Mouse (Mus musculus) hindbrain, embryonic 16.5 days (tissue): Measurements from ENCODE around the gene Alkbh4. TPM values are rescaled to one million over a fixed set of nuclear protein-coding genes. Genes with fewer than 3 reads are reported as not detected.
"Not testable (repeated sequence)": the region's sequence is repeated elsewhere in the genome, so short reads cannot be mapped to it uniquely, and the experiment has no call there.

Experiments used
- ATAC-seq: fragments of 200-750 bp; cut with Nextera tagmentation; 2 replicates; pipeline ENCODE4 v1.8.0; 2017; ENCODE audit warnings: moderate TSS enrichment, moderate library complexity
- H3K27ac ChIP-seq: fragments of 300-500 bp; sonication (generic); 2 replicates; pipeline ENCODE4 v1.5.1; 2014; ENCODE audit warnings: low read depth, mild to moderate bottlenecking, control low read depth, low read length, moderate library complexity
- H3K27me3 ChIP-seq: fragments of 300-500 bp; sonication (generic); replicated peaks from 2 replicates; pipeline ENCODE4 v1.6.1; 2014; ENCODE audit warnings: low read length; ENCODE audit not compliant: control insufficient read depth, insufficient read depth
- H3K36me3 ChIP-seq: fragments of 300-500 bp; sonication (generic); 2 replicates; pipeline ENCODE4 v1.6.1; 2014; ENCODE audit warnings: mild to moderate bottlenecking, low read length, moderate library complexity, mixed read lengths; ENCODE audit not compliant: control insufficient read depth, insufficient read depth
- H3K4me1 ChIP-seq: fragments of 300-500 bp; sonication (generic); 2 replicates; pipeline ENCODE4 v1.6.1; 2014; ENCODE audit warnings: low read depth, low read length; ENCODE audit not compliant: control insufficient read depth, insufficient read depth
- H3K4me2 ChIP-seq: fragments of 300-500 bp; sonication (generic); 2 replicates; pipeline ENCODE4 v1.6.1; 2014; ENCODE audit warnings: mild to moderate bottlenecking, low read length, control low read depth, moderate library complexity
- H3K4me3 ChIP-seq: fragments of 300-500 bp; sonication (generic); 2 replicates; pipeline ENCODE4 v1.5.1; 2014; ENCODE audit warnings: mild to moderate bottlenecking, low read length, control low read depth, moderate library complexity
- H3K9ac ChIP-seq: fragments of 300-500 bp; sonication (generic); 2 replicates; pipeline ENCODE4 v1.6.1; 2014; ENCODE audit warnings: low read depth, mild to moderate bottlenecking, control low read depth, low read length, moderate library complexity
- H3K9me3 ChIP-seq: fragments of 300-500 bp; sonication (generic); 2 replicates; pipeline ENCODE4 v1.6.1; 2014; ENCODE audit warnings: mild to moderate bottlenecking, low read length, moderate library complexity; ENCODE audit not compliant: control insufficient read depth
- WGBS: fragments of 180-500 bp; shearing (Covaris S2); extraction: QIAGEN DNeasy Blood & Tissue Kit; methylation state at CpG from one replicate; pipeline ENCODE4 v1.1.7; 2014; 5-methylcytosine and 5-hydroxymethylcytosine counted together
- polyA plus RNA-seq: library from polyadenylated mRNA; unstranded; fragments of >200 nt; fragmentation: Nextera tagmentation; extraction: Ambion mirVana; gene quantifications from 2 replicates; pipeline ENCODE4 v1.2.1, GENCODE M21; 2015

Gene Alkbh4
- polyA plus RNA-seq, 1 experiment from 2014 or later: 20.4 TPM

DNA sequence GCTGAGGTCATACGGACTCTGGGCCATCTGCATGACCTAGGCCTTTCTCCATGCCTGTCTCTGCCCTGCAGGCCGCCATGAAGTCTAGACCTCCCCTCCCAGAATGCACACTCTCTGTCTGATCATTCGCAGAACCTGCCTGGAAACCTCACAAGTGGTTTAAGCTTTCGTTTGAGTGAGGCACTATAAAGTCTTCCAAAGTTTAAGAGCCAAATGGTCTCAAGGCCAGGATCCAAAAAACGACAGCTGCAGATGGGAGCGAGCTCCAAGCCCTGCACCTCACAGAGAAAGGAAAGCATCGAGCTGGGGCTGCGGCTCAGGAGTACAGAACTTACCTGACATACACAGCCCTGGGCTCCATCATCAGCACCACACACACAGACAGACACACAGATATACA is 16.4 kb downstream of the Alkbh4 start:
- 76% methylated on average over 8 of the region's 8 CpGs for WGBS
- Histone ChIP-seq H3K9me3 (no peaks in the 10 kb centered on the region), H3K27ac (no peak overlapping the region), H3K4me1 (no peaks in the 10 kb centered on the region), H3K4me3 (no peak overlapping the region), H3K4me2 (no peak overlapping the region), H3K36me3 (no peaks in the 10 kb centered on the region; the same call in 1 of the 2 replicates), H3K9ac (no peak overlapping the region), H3K27me3 (no peaks in the 10 kb centered on the region)
- no peak for ATAC-seq

DNA sequence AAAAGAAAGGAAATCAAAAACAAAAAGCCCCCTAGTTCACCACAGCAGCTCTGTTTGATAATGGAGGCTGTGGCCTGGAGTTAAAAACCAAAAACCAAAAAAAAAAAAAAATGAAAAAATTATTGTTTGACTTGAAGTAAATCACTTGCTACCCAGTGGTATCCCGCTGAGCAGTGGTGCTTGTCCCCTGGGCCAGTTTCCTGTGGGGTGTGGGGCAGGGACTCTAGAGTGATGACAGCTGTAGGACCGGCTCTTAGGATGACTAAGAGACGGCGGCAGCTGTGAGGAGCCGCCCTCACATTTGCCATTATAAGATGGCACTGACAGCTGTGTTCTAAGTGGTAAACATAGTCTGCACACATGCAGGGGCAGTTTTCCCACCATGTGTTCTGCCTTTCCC is 19.5 kb downstream of the Alkbh4 start:
- no peak for ATAC-seq
- no peaks in the 10 kb centered on the region; the same call in 1 of the 2 replicates for H3K36me3 ChIP-seq
- H3K9me3 ChIP-seq: no peaks in the 10 kb centered on the region
- 76% methylated on average over 5 of the region's 5 CpGs for WGBS
- no peak overlapping the region for H3K27ac ChIP-seq
- H3K27me3 ChIP-seq: no peaks in the 10 kb centered on the region
- no peak overlapping the region for H3K4me3 ChIP-seq
- H3K9ac ChIP-seq: no peak overlapping the region
- H3K4me2 ChIP-seq: no peak overlapping the region
- no peaks in the 10 kb centered on the region for H3K4me1 ChIP-seq

- not testable (repeated sequence) for H3K27ac ChIP-seq, H3K36me3 ChIP-seq, H3K4me2 ChIP-seq, ATAC-seq, H3K4me3 ChIP-seq, H3K4me1 ChIP-seq, H3K9ac ChIP-seq, H3K27me3 ChIP-seq, H3K9me3 ChIP-seq
- 86% methylated on average over 11 of the region's 12 CpGs for WGBS
Measured at GRCm38 (mm10) chr5:136160084-136160483, 24.1 kb downstream of the Alkbh4 start.

- H3K36me3 ChIP-seq: peaks cover 3% of the 10 kb centered on the region; the same call in 1 of the 2 replicates
- H3K9me3 ChIP-seq: no peaks in the 10 kb centered on the region; the same call in 1 of the 2 replicates
- H3K4me2 ChIP-seq: no peak overlapping the region
- no peaks in the 10 kb centered on the region for H3K4me1 ChIP-seq
- H3K27me3 ChIP-seq: no peaks in the 10 kb centered on the region
- ATAC-seq: peak; percentile 57; the same call in 1 of the 2 replicates
- H3K9ac ChIP-seq: no peak overlapping the region
- H3K4me3 ChIP-seq: no peak overlapping the region
- H3K27ac ChIP-seq: no peak overlapping the region
- WGBS: 62% methylated on average over 11 of the region's 11 CpGs
Measured at GRCm38 (mm10) chr5:136163807-136164474, 28.0 kb downstream of the Alkbh4 start.

- Histone ChIP-seq H3K27me3 (no peaks in the 10 kb centered on the region), H3K9ac (no peak overlapping the region), H3K27ac (peak overlapping the region; percentile 32; the same call in 1 of the 2 replicates), H3K4me1 (peaks cover 5% of the 10 kb centered on the region), H3K36me3 (peaks cover 3% of the 10 kb centered on the region; the same call in 1 of the 2 replicates), H3K4me2 (no peak overlapping the region), H3K9me3 (no peaks in the 10 kb centered on the region; the same call in 1 of the 2 replicates), H3K4me3 (no peak overlapping the region)
- 66% methylated on average over 8 of the region's 8 CpGs for WGBS
- ATAC-seq: no peak
Measured at GRCm38 (mm10) chr5:136165246-136165645, 29.3 kb downstream of the Alkbh4 start.

GRCm38 (mm10) chr5:136167296-136167695 is 31.4 kb downstream of the Alkbh4 start:
- H3K4me1 ChIP-seq: peaks cover 18% of the 10 kb centered on the region
- no peak overlapping the region for H3K9ac ChIP-seq
- no peak overlapping the region for H3K4me3 ChIP-seq
- H3K27ac ChIP-seq: no peak overlapping the region
- peaks cover 3% of the 10 kb centered on the region; the same call in 1 of the 2 replicates for H3K36me3 ChIP-seq
- no peaks in the 10 kb centered on the region for H3K27me3 ChIP-seq
- WGBS: 93% methylated on average over 4 of the region's 4 CpGs
- no peak overlapping the region for H3K4me2 ChIP-seq
- H3K9me3 ChIP-seq: no peaks in the 10 kb centered on the region; the same call in 1 of the 2 replicates
- ATAC-seq: no peak

DNA sequence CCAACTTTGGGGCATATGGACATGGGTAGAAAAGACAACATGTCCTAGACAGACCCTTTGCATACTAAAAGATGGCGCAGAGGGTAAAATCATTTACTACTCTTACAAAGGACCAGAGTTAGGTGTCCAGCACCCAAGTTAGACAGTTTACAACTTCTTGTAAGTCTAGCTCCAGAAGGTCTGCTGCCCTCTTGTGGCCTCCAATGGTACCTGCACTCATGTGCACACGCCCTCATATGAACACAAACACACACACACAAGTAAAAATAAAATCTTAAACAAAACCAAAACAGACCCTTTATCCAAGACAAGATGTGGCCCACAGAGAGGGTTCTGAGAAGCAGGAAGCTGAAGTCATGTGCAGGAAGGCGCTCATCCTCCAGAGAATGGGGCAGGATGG is 32.1 kb downstream of the Alkbh4 start:
- Histone ChIP-seq H3K9me3 (no peaks in the 10 kb centered on the region; the same call in 1 of the 2 replicates), H3K36me3 (peaks cover 3% of the 10 kb centered on the region; the same call in 1 of the 2 replicates), H3K4me3 (no peak overlapping the region), H3K4me2 (no peak overlapping the region), H3K27ac (no peak overlapping the region), H3K9ac (no peak overlapping the region), H3K27me3 (no peaks in the 10 kb centered on the region), H3K4me1 (peaks cover 18% of the 10 kb centered on the region)
- no peak for ATAC-seq
- WGBS: 95% methylated on average over 3 of the region's 3 CpGs

DNA sequence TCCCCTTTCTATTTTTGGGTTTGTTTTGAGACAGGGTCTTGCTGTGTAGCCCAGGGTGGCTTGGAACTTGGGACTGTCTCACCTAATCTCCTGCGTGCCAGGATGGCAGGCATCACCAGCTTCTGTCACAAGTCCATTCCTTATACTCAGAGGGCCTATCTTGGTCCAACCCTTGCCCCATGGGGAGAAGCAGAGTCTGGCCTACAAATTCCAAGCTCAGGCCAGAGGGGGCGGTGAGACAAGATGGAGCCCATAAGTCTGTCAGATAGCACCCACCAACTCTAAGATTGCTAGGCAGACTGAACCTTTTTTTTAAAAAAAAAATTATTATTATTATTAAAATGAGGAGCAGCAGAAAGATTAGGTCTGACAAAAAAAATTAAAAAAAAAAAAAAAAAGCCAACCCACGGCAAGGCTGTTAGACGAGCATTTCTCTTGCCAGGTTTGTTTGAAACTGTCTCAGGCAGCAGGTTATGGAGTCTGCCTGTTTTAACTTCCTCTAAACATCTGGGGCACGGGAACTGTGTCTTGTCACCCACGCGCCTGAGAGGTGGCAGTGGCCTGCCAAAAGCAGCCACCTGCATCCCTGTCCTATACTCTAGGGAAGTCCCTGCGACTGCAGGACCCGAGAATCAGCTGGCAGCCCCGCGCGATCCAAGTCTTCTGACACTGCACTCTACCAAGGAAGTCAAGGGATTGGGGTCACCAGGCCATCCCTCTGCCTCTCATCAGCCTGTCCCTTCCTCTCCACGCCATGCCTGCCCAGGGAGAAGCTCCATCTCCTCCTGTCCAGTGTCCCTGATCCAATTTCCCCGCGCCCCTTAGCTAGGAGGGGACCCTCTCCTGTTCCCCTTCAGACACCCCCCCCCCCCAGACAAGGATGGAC is 33.9 kb downstream of the Alkbh4 start:
- peak overlapping the region; percentile 83 for H3K9ac ChIP-seq
- H3K36me3 ChIP-seq: peaks cover 3% of the 10 kb centered on the region; the same call in 1 of the 2 replicates
- peak overlapping the region; percentile 70 for H3K4me3 ChIP-seq
- ATAC-seq: no peak; the same call in 1 of the 2 replicates
- peak overlapping the region; percentile 87 for H3K27ac ChIP-seq
- no peaks in the 10 kb centered on the region for H3K27me3 ChIP-seq
- no peaks in the 10 kb centered on the region; the same call in 1 of the 2 replicates for H3K9me3 ChIP-seq
- peaks cover 24% of the 10 kb centered on the region for H3K4me1 ChIP-seq
- H3K4me2 ChIP-seq: peak overlapping the region; percentile 90
- 10% methylated on average over 14 of the region's 15 CpGs for WGBS
